Mouse (Mus musculus) spleen, embryonic (tissue): ENCODE measurements around the gene Mapkapk5.

ENCODE experiments used
- CTCF ChIA-PET: fragments of 350-600 bp; sonication (Branson Sonifier 250); formaldehyde crosslinking; loops from one replicate; lab custom pipeline; 2022; lab: Charles Lee

The Mapkapk5 gene

GRCm38 (mm10) chr5:121545793-121546529 is at the start of gene Mapkapk5:
Gene Mapkapk5 (minus strand): TSS chr5:121545905.
- CTCF ChIA-PET = interaction anchor here (0.6 to 1.1 kb wide), 2 partner anchors 18 to 42 kb away, joined by 3 read pairs; no protein-coding TSS in a partner anchor

GRCm38 (mm10) chr5:121594714-121595313 is 49.1 kb upstream of the Mapkapk5 start:
- CTCF ChIA-PET = no interaction called here

- CTCF ChIA-PET = interaction anchor here (0.8 kb wide), 1 partner anchor 9 kb away, joined by 3 read pairs; no protein-coding TSS in a partner anchor
These were observed 48.0 kb upstream of the Mapkapk5 start, which contains the start of gene Aldh2 for GRCm38 (mm10) chr5:121593451-121594401. Gene Aldh2 (minus strand): TSS chr5:121593824.

GRCm38 (mm10) chr5:121592816-121593407 is 47.2 kb upstream of the Mapkapk5 start:
- CTCF ChIA-PET = no interaction called here

- CTCF ChIA-PET = no interaction called here
These were observed 46.5 kb upstream of the Mapkapk5 start for GRCm38 (mm10) chr5:121592064-121592815.

GRCm38 (mm10) chr5:121591417-121592063 is 45.8 kb upstream of the Mapkapk5 start:
- CTCF ChIA-PET = no interaction called here

- CTCF ChIA-PET = no interaction called here
These were observed 44.2 kb upstream of the Mapkapk5 start for GRCm38 (mm10) chr5:121589928-121590327.

- CTCF ChIA-PET = no interaction called here
These were observed 40.8 kb upstream of the Mapkapk5 start for GRCm38 (mm10) chr5:121586400-121587039.

- CTCF ChIA-PET = interaction anchor here (0.7 kb wide), 1 partner anchor 9 kb away, joined by 4 read pairs; no protein-coding TSS in a partner anchor
These were observed 40.0 kb upstream of the Mapkapk5 start for GRCm38 (mm10) chr5:121585699-121586098.

GRCm38 (mm10) chr5:121585005-121585404 is 39.3 kb upstream of the Mapkapk5 start:
- CTCF ChIA-PET = interaction anchor here (0.6 kb wide), 2 partner anchors 28 to 228 kb away, joined by 3 read pairs; no protein-coding TSS in a partner anchor

- CTCF ChIA-PET = interaction anchor here (0.7 kb wide), 1 partner anchor 10 kb away, joined by 3 read pairs; no protein-coding TSS in a partner anchor
These were observed 38.2 kb upstream of the Mapkapk5 start for GRCm38 (mm10) chr5:121583765-121584501.

GRCm38 (mm10) chr5:121581945-121582344 is 36.2 kb upstream of the Mapkapk5 start:
- CTCF ChIA-PET = no interaction called here

GRCm38 (mm10) chr5:121576927-121577488 is 31.3 kb upstream of the Mapkapk5 start:
- CTCF ChIA-PET = interaction anchor here (0.6 kb wide), 1 partner anchor 9 kb away, joined by 4 read pairs; no protein-coding TSS in a partner anchor

- CTCF ChIA-PET = no interaction called here
These were observed 30.2 kb upstream of the Mapkapk5 start for GRCm38 (mm10) chr5:121575867-121576266.

- CTCF ChIA-PET = no interaction called here
These were observed 28.4 kb upstream of the Mapkapk5 start for GRCm38 (mm10) chr5:121574145-121574544.

- CTCF ChIA-PET = interaction anchor here (0.6 to 0.7 kb wide), 3 partner anchors 19 to 105 kb away, joined by 5 to 6 read pairs (median 5); no protein-coding TSS in a partner anchor
These were observed 25.1 kb upstream of the Mapkapk5 start for GRCm38 (mm10) chr5:121570787-121571186.

GRCm38 (mm10) chr5:121569881-121570420 is 24.2 kb upstream of the Mapkapk5 start:
- CTCF ChIA-PET = interaction anchor here (0.8 kb wide), 1 partner anchor 298 kb away, joined by 15 read pairs; no protein-coding TSS in a partner anchor
